Mouse (Mus musculus): ENCODE results near the gene Commd6. TPM values are rescaled to one million over a fixed set of nuclear protein-coding genes. Genes with fewer than 3 reads are reported as not detected.

Commd6 gene
- total and polyA plus RNA-seq, 2 experiments, result 20.7 to 43.6 TPM

- Histone ChIP-seq H3K4me3 (ENCODE audit: insufficient read depth, low read depth, low read length) (peak overlapping the region; percentile 87), H3K36me3 (ENCODE audit: control insufficient read depth, insufficient read depth, low read length) (no peaks in the 10 kb centered on the region), H3K9ac (ENCODE audit: low read depth, low read length) (peak overlapping the region; percentile 73), H3K27me3 (ENCODE audit: control insufficient read depth, insufficient read depth, low read length) (no peaks in the 10 kb centered on the region), H3K27ac (replicated peaks; ENCODE audit: insufficient read depth, low read depth, low read length) (no peak overlapping the region), H3K79me2 (ENCODE audit: control insufficient read depth, insufficient read depth, low read length) (no peaks in the 10 kb centered on the region), H3K4me1 (ENCODE audit: control insufficient read depth, insufficient read depth, low read length) (0 out of 2 replicates have a peak, but pooled peaks cover 1% of the 10 kb centered on the region)
- DNase-seq (ENCODE audit: extremely low read depth, low read depth, low spot score), result peak; percentile 9
- TF ChIP-seq CTCF (IDR thresholded peaks at IDR 0.05; ENCODE audit: low read depth, low read length) (no peak), POLR2A (IDR thresholded peaks at IDR 0.05; ENCODE audit: extremely low read depth, insufficient read depth, low read length) (no peak)
- 2% methylated on average over 62 of the region's 62 CpGs for WGBS
Observed at GRCm38 (mm10) chr14:101607631-101608518, 32.6 kb downstream of the Commd6 start.

- DNase-seq (ENCODE audit: extremely low read depth, low read depth, low spot score), result no peak
- no peak overlapping the region for H3K4me3 ChIP-seq (ENCODE audit: insufficient read depth, low read depth, low read length)
- no peak for TF ChIP-seq CTCF (IDR thresholded peaks at IDR 0.05; ENCODE audit: low read depth, low read length)
- TF ChIP-seq POLR2A (IDR thresholded peaks at IDR 0.05; ENCODE audit: extremely low read depth, insufficient read depth, low read length), result no peak
- no peak overlapping the region for H3K27ac ChIP-seq (replicated peaks; ENCODE audit: insufficient read depth, low read depth, low read length)
- H3K9ac ChIP-seq (ENCODE audit: low read depth, low read length), result no peak overlapping the region
- H3K4me1 ChIP-seq (ENCODE audit: control insufficient read depth, insufficient read depth, low read length), result 0 out of 2 replicates have a peak, but pooled peaks cover 1% of the 10 kb centered on the region
- WGBS, result 71% methylated on average over 2 of the region's 2 CpGs
- no peaks in the 10 kb centered on the region for H3K27me3 ChIP-seq (ENCODE audit: control insufficient read depth, insufficient read depth, low read length)
- H3K36me3 ChIP-seq (ENCODE audit: control insufficient read depth, insufficient read depth, low read length), result no peaks in the 10 kb centered on the region
- H3K79me2 ChIP-seq (ENCODE audit: control insufficient read depth, insufficient read depth, low read length), result no peaks in the 10 kb centered on the region
Observed at GRCm38 (mm10) chr14:101605843-101606242, 34.6 kb downstream of the Commd6 start.

GRCm38 (mm10) chr14:101602851-101603250, 37.6 kb downstream of the Commd6 start:
- WGBS, result 64% methylated on average over 3 of the region's 3 CpGs
- TF ChIP-seq CTCF (IDR thresholded peaks at IDR 0.05; ENCODE audit: low read depth, low read length) (no peak), POLR2A (IDR thresholded peaks at IDR 0.05; ENCODE audit: extremely low read depth, insufficient read depth, low read length) (no peak)
- H3K27ac ChIP-seq (replicated peaks; ENCODE audit: insufficient read depth, low read depth, low read length), result no peak overlapping the region
- H3K9ac ChIP-seq (ENCODE audit: low read depth, low read length), result no peak overlapping the region
- 0 out of 2 replicates have a peak, but pooled peaks cover 1% of the 10 kb centered on the region for H3K4me1 ChIP-seq (ENCODE audit: control insufficient read depth, insufficient read depth, low read length)
- no peaks in the 10 kb centered on the region; the same call in 1 of the 2 replicates for H3K36me3 ChIP-seq (ENCODE audit: control insufficient read depth, insufficient read depth, low read length)
- no peak for DNase-seq (ENCODE audit: extremely low read depth, low read depth, low spot score)
- no peaks in the 10 kb centered on the region for H3K79me2 ChIP-seq (ENCODE audit: control insufficient read depth, insufficient read depth, low read length)
- H3K27me3 ChIP-seq (ENCODE audit: control insufficient read depth, insufficient read depth, low read length), result no peaks in the 10 kb centered on the region
- H3K4me3 ChIP-seq (ENCODE audit: insufficient read depth, low read depth, low read length), result no peak overlapping the region

- Histone ChIP-seq H3K4me1 (ENCODE audit: control insufficient read depth, insufficient read depth, low read length) (no peaks in the 10 kb centered on the region), H3K9ac (ENCODE audit: low read depth, low read length) (no peak overlapping the region), H3K79me2 (ENCODE audit: control insufficient read depth, insufficient read depth, low read length) (no peaks in the 10 kb centered on the region), H3K36me3 (ENCODE audit: control insufficient read depth, insufficient read depth, low read length) (no peaks in the 10 kb centered on the region; the same call in 1 of the 2 replicates), H3K27ac (replicated peaks; ENCODE audit: insufficient read depth, low read depth, low read length) (no peak overlapping the region), H3K4me3 (ENCODE audit: insufficient read depth, low read depth, low read length) (no peak overlapping the region), H3K27me3 (ENCODE audit: control insufficient read depth, insufficient read depth, low read length) (no peaks in the 10 kb centered on the region)
- DNase-seq (ENCODE audit: extremely low read depth, low read depth, low spot score), result no peak
- WGBS, result 94% methylated on average over 13 of the region's 14 CpGs
- TF ChIP-seq POLR2A (IDR thresholded peaks at IDR 0.05; ENCODE audit: extremely low read depth, insufficient read depth, low read length) (no peak), CTCF (IDR thresholded peaks at IDR 0.05; ENCODE audit: low read depth, low read length) (no peak)
Observed at GRCm38 (mm10) chr14:101597096-101597715, 43.3 kb downstream of the Commd6 start.

GRCm38 (mm10) chr14:101596691-101597090, 43.8 kb downstream of the Commd6 start:
- Histone ChIP-seq H3K4me3 (ENCODE audit: insufficient read depth, low read depth, low read length) (no peak overlapping the region), H3K4me1 (ENCODE audit: control insufficient read depth, insufficient read depth, low read length) (no peaks in the 10 kb centered on the region), H3K9ac (ENCODE audit: low read depth, low read length) (no peak overlapping the region), H3K27ac (replicated peaks; ENCODE audit: insufficient read depth, low read depth, low read length) (no peak overlapping the region), H3K27me3 (ENCODE audit: control insufficient read depth, insufficient read depth, low read length) (no peaks in the 10 kb centered on the region), H3K79me2 (ENCODE audit: control insufficient read depth, insufficient read depth, low read length) (no peaks in the 10 kb centered on the region), H3K36me3 (ENCODE audit: control insufficient read depth, insufficient read depth, low read length) (no peaks in the 10 kb centered on the region; the same call in 1 of the 2 replicates)
- no peak for DNase-seq (ENCODE audit: extremely low read depth, low read depth, low spot score)
- WGBS, result 98% methylated on average over 9 of the region's 9 CpGs
- no peak for TF ChIP-seq POLR2A (IDR thresholded peaks at IDR 0.05; ENCODE audit: extremely low read depth, insufficient read depth, low read length)

All from liver, adult 2 months (tissue).